ENCODE assay signal across 9 mouse cellular contexts in the genomic region with DNA sequence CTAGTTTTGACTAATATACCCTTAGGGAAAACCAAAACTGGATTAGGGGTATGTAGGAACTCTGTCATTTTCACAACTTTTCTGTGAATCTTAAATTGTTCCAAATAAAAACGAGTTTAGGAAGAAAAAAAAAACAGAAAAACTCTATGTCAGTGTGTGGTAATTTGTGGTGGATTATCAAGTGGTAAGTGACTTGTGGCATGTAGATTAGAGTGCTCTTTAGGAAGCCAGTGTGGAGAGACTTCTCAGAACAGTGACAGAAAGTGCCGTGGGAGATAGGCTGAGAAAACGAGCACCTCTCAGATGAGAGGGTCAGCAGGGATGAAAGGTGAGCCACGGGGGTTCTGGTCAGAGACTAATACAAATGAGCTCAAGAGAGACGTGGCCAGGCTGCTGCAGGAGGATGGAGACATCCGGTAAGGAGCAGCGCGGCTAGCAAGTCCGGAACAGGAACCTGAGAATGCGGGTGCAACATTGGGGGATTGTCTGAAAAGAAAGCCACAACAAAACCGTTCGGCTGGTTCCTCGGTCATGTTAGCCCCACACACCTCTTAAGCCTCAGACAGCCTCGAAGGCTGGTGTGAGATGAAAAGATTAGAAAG.
A peak's percentile ranks its signal among the peaks of the same experiment; 100 is the strongest.
DNase-seq lines count a peak whose midpoint lies in the region; ATAC-seq and TF ChIP-seq lines count a peak whose summit lies in the region.
"Had no signal": no experiment of that assay in that cellular context is flagged by ENCODE, and none has a peak within 500 bp of the region (broad histone marks: within the 10 kb centered on the region; RNA-seq: fewer than 3 reads in every experiment).

No protein-coding gene starts in this region.

- DNase-seq in lung, postnatal 4 days: no peak
- DNase-seq in embryo, embryonic 10.5 days (ENCODE audit: low spot score): peak; percentile 15
- peak; percentile 8 for DNase-seq in liver
- DNase-seq in thymus, postnatal 0 days (ENCODE audit: low spot score): peak; percentile 18
- DNase-seq in gastrocnemius, adult 2 months: no peak
- no peak for DNase-seq in forebrain, embryonic 14.5 days (ENCODE audit: low spot score)
- DNase-seq: cerebellum, postnatal 14 days had no signal

- no peak for TF ChIP-seq CTCF in gastrocnemius, adult 2 months (IDR thresholded peaks at IDR 0.05)

- no peak for ATAC-seq in lung, embryonic 16.5 days (ENCODE audit: low read depth)
- ATAC-seq in forebrain, embryonic 14.5 days: no peak

- H3K9me3 ChIP-seq in lung, embryonic 16.5 days (ENCODE audit: control insufficient read depth, low read length): no peaks in the 10 kb centered on the region
- no peaks in the 10 kb centered on the region for H3K9me3 ChIP-seq in forebrain, embryonic 14.5 days (replicated peaks; ENCODE audit: control insufficient read depth, low read length)
- H3K9me3 ChIP-seq: limb, embryonic 15.5 days had no signal

- WGBS in lung, embryonic 16.5 days: 8% methylated on average over 14 of the region's 14 CpGs
- WGBS in forebrain, embryonic 14.5 days: 52% methylated on average over 14 of the region's 14 CpGs

- peak overlapping the region; percentile 33 for H3K9ac ChIP-seq in lung, embryonic 16.5 days (ENCODE audit: low read length)
- no peak overlapping the region for H3K9ac ChIP-seq in forebrain, embryonic 14.5 days (ENCODE audit: low read length)
- H3K9ac ChIP-seq: limb, embryonic 15.5 days had no signal

- intact Hi-C loops in gastrocnemius, adult 2 months (cut with DNase I): no loop called here

- H3K4me1 ChIP-seq in lung, embryonic 16.5 days (replicated peaks; ENCODE audit: control insufficient read depth, insufficient read depth, low read length): peaks cover 7% of the 10 kb centered on the region
- no peaks in the 10 kb centered on the region for H3K4me1 ChIP-seq in forebrain, embryonic 14.5 days (ENCODE audit: control insufficient read depth, insufficient read depth, low read length)
- H3K4me1 ChIP-seq: limb, embryonic 15.5 days had no signal

- no peaks in the 10 kb centered on the region for H3K27me3 ChIP-seq in lung, embryonic 16.5 days (ENCODE audit: control insufficient read depth, insufficient read depth, low read depth, low read length)
- no peaks in the 10 kb centered on the region for H3K27me3 ChIP-seq in forebrain, embryonic 14.5 days (replicated peaks; ENCODE audit: control insufficient read depth, insufficient read depth, low read length)
- H3K27me3 ChIP-seq: limb, embryonic 15.5 days had no signal

- H3K27ac ChIP-seq in lung, embryonic 16.5 days (ENCODE audit: low read length): no peak overlapping the region
- no peak overlapping the region for H3K27ac ChIP-seq in gastrocnemius, adult 2 months
- no peak overlapping the region for H3K27ac ChIP-seq in forebrain, embryonic 14.5 days (ENCODE audit: low read depth, low read length)
- H3K27ac ChIP-seq: limb, embryonic 15.5 days had no signal

- H3K36me3 ChIP-seq in lung, embryonic 16.5 days (ENCODE audit: control insufficient read depth, insufficient read depth, low read length): no peaks in the 10 kb centered on the region
- no peaks in the 10 kb centered on the region for H3K36me3 ChIP-seq in forebrain, embryonic 14.5 days (ENCODE audit: control insufficient read depth, insufficient read depth, low read length)
- H3K36me3 ChIP-seq: limb, embryonic 15.5 days had no signal

- peak overlapping the region; percentile 41 for H3K4me2 ChIP-seq in lung, embryonic 16.5 days (ENCODE audit: low read depth, low read length)
- H3K4me2 ChIP-seq in forebrain, embryonic 14.5 days (ENCODE audit: low read length): no peak overlapping the region
- H3K4me2 ChIP-seq: limb, embryonic 15.5 days had no signal

- H3K4me3 ChIP-seq in lung, embryonic 16.5 days (ENCODE audit: low read length): no peak overlapping the region; the same call in 1 of the 2 replicates
- H3K4me3 ChIP-seq in gastrocnemius, adult 2 months: no peak overlapping the region
- H3K4me3 ChIP-seq in forebrain, embryonic 14.5 days (ENCODE audit: low read depth, low read length): no peak overlapping the region
- H3K4me3 ChIP-seq: limb, embryonic 15.5 days had no signal

Comparison
In these comparisons a context has a peak if more than half of its experiments do, and no peak if none do; other contexts are left out.
1. DNase-seq: peak in embryo, embryonic 10.5 days (single experiment), liver (single experiment) and thymus, postnatal 0 days (single experiment); none in lung, postnatal 4 days (0 of 2), gastrocnemius, adult 2 months (single experiment) and forebrain, embryonic 14.5 days (single experiment).